Mouse (Mus musculus) MEL (cell line): Measurements from ENCODE around the gene Tet3.

ENCODE experiments used
- CTCF ChIP-seq, 3 experiments: IDR thresholded peaks in 2 of 3; conservative IDR thresholded peaks in 1 of 3; 2 replicates each; pipeline ENCODE4 v1.5.1; 2011 to 2012; ENCODE audit warnings: low read length in 3 of 3, low read depth in 2 of 3, mild to moderate bottlenecking in 2 of 3, improper control_type of control experiment in 1 of 3, inconsistent platforms in 1 of 3, mixed read lengths in 1 of 3, moderate library complexity in 1 of 3; ENCODE audit not compliant: control insufficient read depth in 1 of 3, insufficient read depth in 1 of 3, poor library complexity in 1 of 3, severe bottlenecking in 1 of 3
- EP300 ChIP-seq, 2 experiments: IDR thresholded peaks; 2 replicates each; pipeline ENCODE4 v1.6.1; 2011; ENCODE audit warnings: improper control_type of control experiment in 2 of 2, low read length in 2 of 2, low read depth in 1 of 2, mild to moderate bottlenecking in 1 of 2
- GABPA ChIP-seq: IDR thresholded peaks from 2 replicates; pipeline ENCODE4 v1.6.1; 2012; ENCODE audit warnings: low read depth, mild to moderate bottlenecking, inconsistent platforms, low read length, improper control_type of control experiment, moderate library complexity
- HCFC1 ChIP-seq: IDR thresholded peaks from 2 replicates; pipeline ENCODE4 v1.6.1; 2012; ENCODE audit warnings: low read depth, mild to moderate bottlenecking, inconsistent platforms, low read length, improper control_type of control experiment, moderate library complexity
- KAT2A ChIP-seq: conservative IDR thresholded peaks from 2 replicates; pipeline ENCODE4 v1.6.1; 2012; ENCODE audit warnings: low read depth, low read length, improper control_type of control experiment, inconsistent platforms
- NRF1 ChIP-seq: IDR thresholded peaks from 2 replicates; pipeline ENCODE4 v1.6.1; 2014; ENCODE audit warnings: low read depth, mild to moderate bottlenecking, inconsistent platforms, low read length, improper control_type of control experiment, moderate library complexity; ENCODE audit not compliant: poor library complexity, insufficient read depth, severe bottlenecking
- POLR2A ChIP-seq, 2 experiments: IDR thresholded peaks; 2 replicates each; pipeline ENCODE4 v1.6.1; 2011 to 2012; ENCODE audit warnings: low read length in 2 of 2, mild to moderate bottlenecking in 2 of 2, control low read depth in 1 of 2, improper control_type of control experiment in 1 of 2, low read depth in 1 of 2, moderate library complexity in 1 of 2; ENCODE audit not compliant: control insufficient read depth in 1 of 2, insufficient read depth in 1 of 2, poor library complexity in 1 of 2
- SMC3 ChIP-seq: IDR thresholded peaks from 2 replicates; pipeline ENCODE4 v1.6.1; 2011; ENCODE audit warnings: low read depth, low read length, improper control_type of control experiment
- TBP ChIP-seq: IDR thresholded peaks from 2 replicates; pipeline ENCODE4 v1.8.0; 2011; ENCODE audit warnings: low read depth, low read length, improper control_type of control experiment
- TCF12 ChIP-seq: IDR thresholded peaks from 2 replicates; pipeline ENCODE4 v1.6.1; 2014; ENCODE audit warnings: low read depth, mild to moderate bottlenecking, inconsistent platforms, low read length, improper control_type of control experiment, moderate library complexity
- ZMIZ1 ChIP-seq: IDR thresholded peaks from 2 replicates; pipeline ENCODE4 v1.6.1; 2012; ENCODE audit warnings: low read depth, mild to moderate bottlenecking, inconsistent platforms, low read length, improper control_type of control experiment, moderate library complexity
- ZNF384 ChIP-seq: IDR thresholded peaks from 2 replicates; pipeline ENCODE4 v1.6.1; 2012; ENCODE audit warnings: low read depth, mild to moderate bottlenecking, inconsistent platforms, low read length, improper control_type of control experiment

GRCm38 (mm10) chr6:83395544-83396229 lies 63.2 kb downstream of the Tet3 start:
- no peak for TF ChIP-seq CTCF (IDR thresholded peaks at IDR 0.05 in 2 of 3, conservative IDR thresholded peaks at IDR 0.05 in 1 of 3; ENCODE audit: control insufficient read depth in 1 of 3, insufficient read depth in 1 of 3, low read depth in 2 of 3, low read length in 3 of 3, poor library complexity in 1 of 3, severe bottlenecking in 1 of 3)
- no peak for TF ChIP-seq POLR2A (IDR thresholded peaks at IDR 0.05; ENCODE audit: control insufficient read depth in 1 of 2, insufficient read depth in 1 of 2, low read depth in 1 of 2, low read length in 2 of 2, poor library complexity in 1 of 2)
- no peak for TF ChIP-seq HCFC1
- TF ChIP-seq EP300 (IDR thresholded peaks at IDR 0.05; ENCODE audit: low read depth in 1 of 2, low read length in 2 of 2): no peak
- no peak for TF ChIP-seq ZMIZ1
- no peak for TF ChIP-seq ZNF384
- no peak for TF ChIP-seq GABPA
- TF ChIP-seq NRF1: no peak
- no peak for TF ChIP-seq SMC3
- no peak for TF ChIP-seq KAT2A
- no peak for TF ChIP-seq TCF12
- TF ChIP-seq TBP: no peak
